Mouse (Mus musculus) granulocyte monocyte progenitor cell, adult 5-6 weeks (primary cell): ENCODE measurements at regions not wholly inside any gene's neighbourhood (a gene's known extent, or its start where the extent isn't known, plus 50 kb on each side); places are given as distances from the start of the nearest gene placed in this dataset.

Source experiments
- ATAC-seq: replicated peaks from 2 replicates; pipeline ENCODE4 v1.8.0; 2016; ENCODE audit warnings: mild to moderate bottlenecking, moderate TSS enrichment, inconsistent platforms; ENCODE audit not compliant: poor library complexity, severe bottlenecking

DNA sequence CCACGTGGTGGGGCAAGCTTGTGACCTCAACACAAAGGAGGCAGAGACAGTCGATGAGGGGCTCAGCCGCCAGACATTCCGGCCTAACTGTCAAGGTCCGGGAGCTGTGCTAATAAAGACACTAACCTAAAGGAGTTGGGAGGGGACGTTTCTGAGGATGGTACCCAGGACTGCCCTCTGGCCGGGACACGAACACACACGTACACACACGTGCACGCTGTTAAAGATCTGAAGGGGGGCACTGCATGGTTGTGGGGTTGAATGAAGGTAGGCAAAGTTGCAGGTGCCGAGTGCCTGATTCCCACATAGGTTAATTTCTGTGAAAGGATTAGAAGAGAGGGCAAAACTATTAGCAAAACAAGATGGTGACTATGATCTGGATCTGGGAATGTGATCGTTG lies 65.4 kb upstream of the Mitf start:
- ATAC-seq: no peak

DNA sequence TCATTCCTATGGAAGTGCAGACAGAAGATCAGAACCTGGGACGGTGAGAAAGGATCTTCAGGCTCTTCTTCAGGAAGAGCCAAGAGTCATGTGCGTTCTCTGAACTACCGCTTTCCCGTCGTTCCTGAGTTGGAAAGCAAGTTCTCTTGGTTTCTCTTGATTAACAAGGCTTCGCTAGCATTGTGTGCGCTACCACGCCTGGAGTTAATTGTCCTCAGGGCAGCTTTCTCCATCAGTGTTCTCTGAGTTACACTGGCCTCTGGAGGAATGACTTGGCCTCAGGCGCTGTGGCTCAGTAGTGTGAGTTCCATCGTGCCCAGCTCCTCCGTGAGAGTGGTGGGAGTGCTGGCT lies 66.0 kb upstream of the Mitf start:
- no peak for ATAC-seq

DNA sequence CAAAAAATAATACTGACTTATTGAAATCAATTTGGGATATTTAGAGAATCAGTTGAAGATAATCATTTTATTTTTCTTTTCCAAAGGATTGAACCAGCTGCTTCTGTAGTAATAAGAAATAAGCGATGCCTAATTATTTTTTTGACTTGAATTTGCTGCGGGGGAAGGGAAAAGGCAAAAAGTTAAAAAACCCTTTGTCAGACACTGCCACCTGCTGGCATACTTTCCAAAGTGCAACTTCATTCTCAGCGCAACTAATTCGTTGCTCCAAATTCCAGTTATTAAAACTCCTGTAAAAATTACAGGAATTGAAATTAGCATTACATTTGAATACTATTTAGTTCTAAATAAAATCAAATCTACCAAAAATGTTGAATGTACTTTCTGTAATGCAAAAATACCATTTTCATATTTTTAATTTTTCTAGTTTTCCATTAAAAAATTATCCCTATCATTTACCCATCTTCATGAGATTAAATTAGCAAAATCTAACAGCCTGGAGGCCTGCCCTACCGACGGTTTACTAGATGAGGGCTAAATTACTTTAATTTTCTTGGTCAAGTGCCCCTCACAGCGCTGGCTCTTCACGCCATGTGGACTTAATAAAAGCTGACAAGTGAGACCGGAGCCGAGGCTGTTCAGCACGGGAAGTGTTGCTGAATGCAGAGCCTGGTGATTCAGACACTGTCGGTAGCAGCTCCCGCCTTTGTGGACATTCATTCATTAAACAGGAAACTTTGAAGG lies 66.6 kb upstream of the Mitf start:
- ATAC-seq: peak; percentile 56

DNA sequence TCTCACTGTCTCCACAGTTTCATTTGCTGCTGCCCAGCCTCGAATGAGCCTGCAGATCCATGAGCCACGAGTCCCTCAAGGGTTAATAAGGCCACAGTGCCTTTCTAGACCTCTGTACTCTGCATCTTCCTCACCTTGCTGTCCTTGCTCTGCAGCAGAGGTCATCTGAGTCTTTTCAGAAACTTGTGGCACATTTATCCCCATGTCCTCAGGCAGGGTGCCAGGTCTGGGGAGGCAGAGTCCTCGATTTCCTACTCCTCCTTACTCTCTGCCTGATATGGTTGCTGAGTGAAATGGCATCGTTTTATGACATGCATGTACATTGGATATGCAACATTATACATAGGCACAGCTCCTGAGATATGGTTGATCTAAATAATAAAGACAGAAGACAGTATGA lies 68.0 kb upstream of the Mitf start:
- ATAC-seq: no peak

DNA sequence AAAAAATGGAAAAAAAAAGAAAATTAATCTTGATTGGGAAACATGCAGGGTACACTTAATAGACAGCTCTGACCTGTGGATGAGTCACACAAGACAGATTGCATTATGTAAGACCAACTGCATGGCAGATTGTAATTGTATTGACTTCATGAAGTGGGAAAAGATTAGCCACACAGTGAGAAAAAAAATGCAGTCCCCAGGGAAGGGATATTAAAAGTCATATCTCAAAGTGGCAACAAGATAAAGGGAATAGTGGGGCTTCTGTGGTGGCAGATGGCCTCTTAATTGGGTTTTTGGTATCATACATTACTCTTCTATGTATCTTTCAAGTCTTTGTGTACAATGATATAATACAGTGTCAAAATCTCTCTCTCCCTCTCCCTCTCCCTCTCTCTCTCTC lies 76.0 kb upstream of the Mitf start:
- ATAC-seq: no peak

DNA sequence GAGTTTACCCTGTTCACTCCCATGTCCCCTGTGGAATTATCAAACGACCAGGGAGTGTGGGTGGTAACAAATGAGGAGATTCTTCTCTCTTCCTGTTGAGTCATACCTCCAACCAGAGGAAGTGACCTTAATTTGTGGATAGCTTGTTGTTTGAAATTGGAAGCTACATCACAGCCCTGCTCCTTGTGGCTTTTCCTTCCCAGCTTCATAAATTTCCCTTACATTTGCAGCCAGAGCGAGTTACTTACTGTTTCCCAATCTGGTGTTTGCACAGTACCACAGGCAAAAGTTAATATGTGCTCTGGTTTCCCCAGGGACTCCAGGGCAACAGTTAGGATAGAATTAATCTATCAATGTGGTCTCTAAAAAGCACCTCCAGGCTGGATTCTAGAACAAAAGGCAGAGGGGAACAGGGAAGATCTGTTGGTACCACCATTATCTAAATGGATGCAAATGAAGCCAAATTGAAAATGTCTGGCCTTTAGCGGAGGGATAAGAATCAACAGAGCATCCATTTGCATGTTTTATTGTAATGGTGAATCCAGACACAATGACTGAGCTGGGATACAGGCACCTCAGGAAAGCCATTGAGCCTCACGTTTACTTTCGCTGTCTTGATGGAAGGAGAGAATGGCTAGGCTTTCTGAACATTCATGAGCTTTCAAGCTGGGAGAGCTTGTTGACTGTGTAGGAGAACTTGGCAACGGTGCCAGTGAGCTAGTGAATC lies 88.5 kb upstream of the Mitf start:
- ATAC-seq: no peak

DNA sequence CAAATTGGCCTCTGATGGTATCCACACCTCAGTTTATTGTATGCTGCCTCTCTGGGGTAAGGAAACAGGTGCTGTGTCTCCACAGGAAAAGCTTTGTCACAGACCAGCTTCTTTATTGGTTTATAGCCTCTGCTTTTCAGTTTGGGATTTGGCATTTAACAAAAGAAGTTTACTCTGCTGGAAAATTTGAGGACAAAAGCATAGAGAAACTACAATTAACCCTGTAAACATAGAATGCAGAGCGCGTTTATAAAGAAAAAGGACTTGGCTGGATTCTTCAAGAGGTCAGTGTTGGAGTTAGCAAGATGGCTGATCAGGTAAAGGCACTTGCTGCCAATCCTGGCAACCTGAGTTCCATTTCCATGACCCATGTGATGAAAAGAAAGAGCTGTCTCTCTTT lies 90.1 kb upstream of the Frmd4b start:
- ATAC-seq: no peak

DNA sequence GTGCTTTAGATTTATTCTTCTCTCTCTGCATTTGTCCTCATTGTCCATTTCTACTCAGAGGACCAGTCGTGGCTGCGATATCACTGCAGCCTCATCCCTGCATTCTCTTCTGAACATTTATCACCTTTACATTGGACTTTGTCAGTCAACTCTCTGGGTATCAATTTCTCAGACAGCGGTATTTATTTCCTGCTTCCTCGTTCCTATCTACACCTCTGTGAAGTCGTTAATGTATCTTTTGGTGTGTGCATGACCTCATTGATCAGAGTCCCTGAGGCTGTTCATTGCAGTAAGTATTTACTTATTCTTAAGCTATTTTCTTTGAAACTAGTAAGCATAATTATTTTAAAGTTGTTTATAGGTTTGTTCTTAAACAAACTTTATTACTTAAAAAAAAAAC lies 87.0 kb upstream of the Frmd4b start:
- ATAC-seq: no peak

DNA sequence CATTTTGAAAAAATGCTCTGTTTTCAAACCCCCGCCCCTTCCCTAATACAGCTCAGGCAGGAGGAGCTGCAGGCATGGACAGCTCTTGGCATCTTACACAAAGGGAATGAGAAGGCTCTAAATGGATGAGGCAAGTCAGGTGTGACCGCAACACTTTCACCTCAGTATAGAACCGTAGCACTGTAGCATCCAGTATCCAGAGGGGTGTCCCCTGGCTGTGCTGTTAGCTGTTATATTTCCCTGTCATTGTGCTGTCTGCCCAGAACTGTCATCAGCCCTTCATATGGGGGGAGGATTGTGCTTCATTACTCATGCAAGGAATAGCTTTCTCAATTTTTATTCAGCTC lies 82.4 kb upstream of the Frmd4b start:
- ATAC-seq: no peak

DNA sequence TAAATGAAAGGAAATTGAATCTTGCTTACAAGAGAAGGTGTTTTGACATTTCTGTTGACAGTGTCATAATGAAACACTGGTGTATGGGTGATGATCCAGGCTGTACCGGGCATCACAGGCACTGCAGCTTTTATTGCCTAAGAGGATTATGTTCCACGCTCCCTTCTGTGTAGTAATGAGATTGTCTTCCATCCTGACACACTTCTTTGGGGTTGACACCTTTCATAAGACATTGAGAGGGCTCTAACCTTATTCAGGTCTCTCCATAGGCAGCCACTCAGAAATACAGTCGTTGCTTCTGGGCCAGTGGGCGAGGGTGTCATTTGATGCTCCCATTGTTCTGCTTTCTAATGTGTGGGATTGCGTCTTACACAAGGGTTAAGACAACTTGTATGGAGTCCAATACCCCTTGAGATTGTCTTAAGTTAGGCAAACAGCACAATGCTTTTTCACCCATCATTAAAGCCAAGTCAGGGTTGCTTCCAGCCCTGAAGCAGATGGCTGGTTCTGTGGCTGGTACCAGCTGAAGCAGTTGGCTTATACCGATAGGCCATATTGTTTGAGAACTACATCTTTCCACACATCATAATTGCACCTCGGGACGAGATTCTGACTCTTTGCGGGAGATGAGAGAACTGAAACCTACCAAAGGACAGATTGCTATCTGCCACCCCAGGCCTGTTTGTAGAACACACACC lies 81.9 kb upstream of the Frmd4b start:
- no peak for ATAC-seq

DNA sequence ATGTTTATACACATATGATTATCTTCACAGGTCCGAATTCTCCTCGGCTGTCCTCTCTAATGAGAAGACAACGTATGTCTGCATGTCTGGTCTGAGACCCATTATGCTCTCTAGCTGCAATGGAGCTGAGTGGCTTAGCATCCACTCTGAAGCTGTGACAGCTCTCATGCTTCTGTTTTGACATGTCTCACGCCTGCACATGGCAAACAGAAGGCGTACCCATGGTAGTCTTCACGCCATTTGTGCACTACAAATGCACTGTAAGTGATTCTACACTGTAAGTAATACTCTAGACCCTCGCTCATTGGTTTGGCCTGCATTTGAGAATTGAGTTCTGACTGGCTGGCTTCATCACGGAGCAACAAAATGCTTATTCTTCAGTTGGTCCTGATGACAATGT lies 75.9 kb upstream of the Frmd4b start:
- ATAC-seq: no peak

DNA sequence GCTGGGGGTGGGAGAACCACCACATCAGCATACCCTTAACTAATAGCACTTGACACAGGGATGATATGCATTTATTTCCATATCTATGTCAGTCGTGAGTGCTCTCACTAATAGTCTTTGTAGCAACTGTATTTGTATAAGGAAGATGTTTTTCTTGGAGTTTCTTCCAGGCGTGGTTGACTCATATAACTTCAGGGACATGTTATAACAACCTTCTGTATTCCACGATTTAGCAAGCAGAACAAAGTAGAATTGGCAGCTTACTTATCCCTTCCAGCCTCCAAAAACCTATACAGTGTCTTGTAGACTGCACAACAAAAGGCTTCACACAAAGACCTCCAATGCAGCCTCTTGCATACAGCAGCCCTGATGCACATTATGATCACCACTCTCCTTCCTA lies 73.8 kb upstream of the Frmd4b start:
- ATAC-seq: no peak

DNA sequence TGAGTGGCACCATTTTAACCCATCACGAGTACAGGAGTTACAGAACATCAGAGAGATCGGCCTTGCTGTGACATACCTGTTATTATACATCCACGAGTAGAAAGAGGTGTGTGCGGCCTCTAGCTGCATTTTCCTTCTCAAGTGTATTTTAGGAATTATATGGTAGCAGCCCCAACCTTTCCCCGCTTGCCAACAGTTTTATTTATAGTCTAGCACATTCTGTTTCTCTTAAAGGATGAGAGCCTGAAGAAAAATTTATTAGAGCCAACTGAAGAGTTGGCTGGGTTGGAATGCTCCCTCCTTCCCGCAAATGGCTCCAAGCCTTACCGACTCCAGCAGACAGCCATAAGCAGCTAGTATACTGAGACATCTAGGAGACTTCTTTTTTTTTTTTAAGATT lies 67.0 kb upstream of the Frmd4b start:
- no peak for ATAC-seq

DNA sequence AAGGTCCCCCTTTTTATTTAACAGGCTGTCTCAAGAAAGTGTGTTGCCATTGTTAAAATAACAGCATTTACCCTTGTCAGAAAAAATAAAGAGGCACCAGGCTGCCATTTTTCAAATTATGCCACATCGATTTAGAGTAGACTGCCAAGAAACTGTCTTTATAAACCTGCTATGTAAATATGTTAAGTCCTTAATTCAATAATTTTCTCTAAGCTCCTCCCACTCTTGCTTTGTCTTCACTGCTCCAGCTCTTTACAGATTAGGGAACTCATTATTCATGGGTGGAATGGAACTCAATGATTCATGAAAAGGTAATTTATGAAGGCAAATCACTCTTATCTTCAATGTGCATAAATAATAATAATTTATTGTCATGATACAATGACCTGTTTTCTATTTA lies 64.9 kb upstream of the Frmd4b start:
- no peak for ATAC-seq

DNA sequence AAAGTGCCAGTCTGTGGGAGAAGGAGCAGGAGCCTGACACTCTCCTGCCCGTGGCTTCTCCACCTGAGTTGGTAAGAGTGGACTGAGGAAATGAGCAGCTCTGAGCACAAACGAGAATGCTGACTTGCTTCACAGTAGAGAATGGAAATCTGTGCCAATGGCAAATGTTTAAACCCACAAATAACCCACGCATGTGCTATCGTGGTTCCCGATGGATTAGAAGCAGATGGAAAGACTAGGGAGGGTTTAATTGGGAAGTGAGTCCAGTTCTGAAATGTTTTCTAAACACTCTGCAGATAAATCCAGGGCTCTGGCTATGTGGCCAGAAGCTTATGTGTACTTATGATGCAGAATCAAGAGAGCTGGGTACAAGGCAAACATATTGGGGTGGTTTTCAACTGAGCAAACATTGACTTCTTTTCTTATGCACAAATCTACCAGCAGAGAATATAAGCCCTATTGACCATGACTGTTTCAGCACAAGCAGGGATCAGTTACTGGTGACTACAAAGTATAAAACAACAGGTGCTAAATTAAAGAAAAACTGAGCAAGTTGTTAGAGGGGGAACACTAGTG lies 57.9 kb upstream of the Frmd4b start:
- ATAC-seq: no peak

DNA sequence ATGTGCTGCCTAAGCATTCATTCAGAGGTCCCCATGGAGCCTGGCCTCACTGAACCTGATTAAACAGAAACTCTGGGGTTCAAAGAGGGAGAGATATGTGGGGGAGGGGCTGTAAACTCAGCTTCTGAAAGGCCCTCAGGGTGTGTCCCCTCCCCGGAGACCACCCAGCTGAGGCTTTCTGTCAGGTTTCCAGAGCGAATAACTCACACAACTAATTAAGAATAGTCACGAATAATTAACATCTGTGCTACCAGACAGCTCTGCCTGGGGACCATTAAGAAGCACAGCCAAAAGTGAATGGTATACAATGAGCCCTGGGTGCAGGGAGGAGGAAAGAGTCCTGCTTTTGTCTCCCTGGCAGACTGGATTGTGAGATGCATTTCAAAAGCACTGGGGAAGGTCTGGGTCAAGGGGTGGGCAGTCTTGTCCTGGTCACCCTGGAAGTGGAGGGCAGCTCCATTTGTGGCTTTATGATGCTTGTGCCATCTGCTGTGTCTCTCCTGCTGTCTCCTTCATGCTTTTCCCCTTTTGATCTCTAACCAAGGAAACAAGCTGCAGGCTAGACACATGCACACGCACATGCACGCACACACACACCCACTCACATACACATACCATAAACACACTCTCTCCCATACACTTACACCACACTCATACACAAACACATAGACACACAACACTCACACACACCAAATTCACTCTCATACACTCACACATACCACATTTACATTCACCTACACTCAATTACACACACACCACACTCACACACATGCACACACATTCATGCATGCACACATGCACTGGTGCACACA lies 49.7 kb upstream of the Frmd4b start:
- ATAC-seq: no peak
